Mouse (Mus musculus) spleen, embryonic (tissue): ENCODE measurements around the gene Ice1.

Source experiments
- CTCF ChIA-PET: fragments of 350-600 bp; sonication (Branson Sonifier 250); formaldehyde crosslinking; loops from one replicate; lab custom pipeline; 2022; lab: Charles Lee

The Ice1 gene

DNA sequence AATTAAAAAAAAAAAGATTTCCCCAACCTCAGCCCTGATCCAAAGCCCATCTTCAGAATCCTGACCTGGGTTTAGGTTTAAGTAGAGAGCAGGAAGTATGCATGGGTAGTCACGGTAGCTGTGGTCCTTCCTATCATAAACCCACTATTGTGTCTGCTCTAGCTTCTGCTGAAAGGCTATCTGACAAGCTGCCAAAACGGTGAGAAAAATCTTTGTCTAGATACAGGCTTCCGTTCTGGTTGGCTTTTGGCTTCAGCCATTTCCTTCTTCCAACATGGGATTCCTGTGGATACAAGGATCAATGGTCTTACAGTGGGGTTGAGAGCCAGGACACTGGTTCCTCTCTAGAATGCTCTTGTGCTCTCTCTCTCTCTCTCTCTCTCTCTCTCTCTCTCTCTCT lies 2.2 kb upstream of the Ice1 start:
- CTCF ChIA-PET = interaction anchor here (0.5 kb wide), 1 partner anchor 16 kb away, joined by 3 read pairs; no protein-coding TSS in a partner anchor

DNA sequence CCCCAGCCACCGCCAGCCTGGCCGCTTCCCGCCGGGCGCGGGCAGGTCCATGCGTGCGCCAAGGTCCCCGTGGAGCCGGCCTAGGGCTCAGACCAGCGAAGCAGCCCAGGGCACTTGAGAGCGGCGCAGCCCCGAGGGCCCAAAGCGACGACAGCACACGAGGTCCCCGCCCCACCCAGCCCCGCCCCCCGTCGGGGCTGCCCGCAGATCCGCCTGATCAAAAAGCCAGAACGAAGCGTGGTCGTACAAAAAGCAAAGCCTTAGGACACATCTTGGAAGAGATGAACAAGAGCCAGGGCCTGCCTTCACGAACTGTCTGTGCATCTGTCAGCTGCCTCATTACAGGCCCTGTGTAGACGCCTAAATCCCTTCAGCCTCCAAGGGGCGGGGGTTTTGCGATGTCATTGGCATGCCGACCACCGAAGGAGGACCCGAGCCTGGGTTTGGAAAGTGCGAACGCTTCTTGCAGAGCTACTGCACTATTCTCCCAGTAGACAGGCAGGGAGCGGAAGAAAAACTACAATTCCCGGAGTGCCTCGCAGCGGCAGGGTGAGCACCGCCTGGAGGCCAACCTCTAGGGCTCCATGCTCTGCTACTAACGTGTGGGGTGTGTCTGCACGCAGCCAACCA lies 343 bp upstream of the Ice1 start:
- CTCF ChIA-PET = interaction anchor here (1.0 kb wide), 1 partner anchor 1013 kb away, joined by 5 read pairs; no protein-coding TSS in a partner anchor

DNA sequence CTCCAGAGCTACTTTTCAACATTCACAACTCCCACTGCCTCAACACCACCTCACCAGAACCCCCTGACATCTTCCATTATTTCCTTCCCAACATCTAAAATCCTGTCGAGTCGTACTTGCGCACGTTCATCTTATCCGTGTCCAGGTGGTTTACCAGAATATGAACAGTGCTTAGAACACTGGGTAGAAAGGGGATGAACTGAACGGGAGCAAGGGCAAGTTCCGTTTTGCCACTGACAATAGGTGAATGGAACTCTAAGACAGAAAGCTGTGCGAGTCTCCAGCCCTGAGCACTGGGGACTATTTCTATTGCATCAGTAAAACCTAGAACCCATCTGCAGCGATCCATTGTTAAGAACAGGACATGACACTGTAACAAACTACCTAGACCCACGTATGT lies 728 bp downstream of the Ice1 start:
- CTCF ChIA-PET = no interaction called here

DNA sequence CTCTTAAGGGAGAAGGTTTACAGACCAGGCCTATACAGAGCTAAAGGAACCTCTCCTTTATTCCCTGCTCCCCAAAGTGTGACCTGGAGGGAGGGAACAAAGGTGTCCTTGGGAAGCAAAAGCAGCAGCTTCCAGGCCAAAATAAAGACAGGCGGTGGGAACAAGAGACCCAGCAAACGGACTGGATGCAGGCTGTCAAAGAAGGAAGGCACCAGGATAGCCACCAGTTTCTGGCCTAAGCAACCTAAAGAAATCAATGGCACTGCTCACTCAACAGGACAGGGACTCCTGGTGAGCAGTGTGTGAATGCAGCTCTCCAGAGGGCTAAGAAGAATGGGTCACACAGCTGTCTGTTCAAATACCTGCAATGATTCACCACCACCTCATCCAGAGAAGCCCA lies 1.8 kb downstream of the Ice1 start:
- CTCF ChIA-PET = no interaction called here

DNA sequence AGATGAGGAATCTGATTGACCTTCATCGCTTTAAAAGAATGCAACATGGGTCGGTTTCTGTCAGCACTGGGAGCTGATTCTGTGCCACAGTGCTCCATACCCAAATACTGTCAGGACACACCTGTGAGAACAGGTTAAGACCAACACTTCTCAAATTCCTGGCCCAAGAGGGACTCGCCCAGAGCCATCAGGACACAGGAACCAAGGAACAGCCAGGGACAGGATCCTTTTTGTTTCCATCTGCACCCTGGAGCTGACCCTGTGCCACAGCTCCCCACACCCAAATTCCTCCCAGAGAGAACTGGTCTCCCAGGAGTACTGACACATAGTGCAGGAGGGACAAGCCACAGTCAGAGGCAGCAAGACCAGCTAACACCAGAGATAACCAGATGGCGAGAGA lies 11.0 kb downstream of the Ice1 start:
- CTCF ChIA-PET = interaction anchor here (0.8 kb wide), 1 partner anchor 13 kb away, joined by 3 read pairs; no protein-coding TSS in a partner anchor

DNA sequence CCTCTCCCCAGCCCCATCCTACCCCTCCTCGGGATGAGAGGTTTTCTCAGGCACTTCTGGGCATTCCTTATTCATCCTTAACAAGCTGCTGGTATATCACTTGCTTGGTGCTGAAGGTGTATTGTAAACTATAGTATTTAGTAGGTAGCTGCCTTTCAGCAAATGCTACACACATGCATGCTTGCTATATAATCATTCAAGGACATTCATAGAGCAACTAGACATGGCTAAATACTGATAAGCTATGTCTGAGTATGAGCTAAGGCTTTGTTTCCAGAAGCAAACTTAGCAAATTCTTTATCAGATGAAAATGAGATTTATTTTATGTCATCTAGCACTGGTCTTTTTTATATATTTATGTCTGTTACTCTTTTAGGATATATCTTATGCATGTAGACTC lies 11.8 kb downstream of the Ice1 start:
- CTCF ChIA-PET = interaction anchor here (0.8 kb wide), 1 partner anchor 12 kb away, joined by 3 read pairs; no protein-coding TSS in a partner anchor

DNA sequence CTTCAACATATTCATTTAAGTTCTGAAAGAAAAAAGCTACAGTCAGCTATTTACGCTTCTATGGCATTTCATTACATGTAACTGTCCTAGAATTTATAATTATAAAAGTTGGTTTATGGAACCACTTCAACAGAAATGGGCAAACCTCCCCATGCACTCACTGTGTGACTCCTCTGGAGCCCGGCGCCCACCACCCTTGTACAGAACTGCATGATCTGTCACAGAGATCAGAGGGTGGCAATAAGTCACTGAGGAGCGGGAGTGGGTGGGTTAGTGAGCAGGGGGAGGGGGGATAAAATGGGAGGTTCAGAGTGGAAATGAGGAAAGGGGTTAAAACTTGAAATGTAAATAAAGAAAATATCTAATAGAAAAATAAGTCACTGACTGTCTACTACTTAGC lies 13.0 kb downstream of the Ice1 start:
- CTCF ChIA-PET = no interaction called here

DNA sequence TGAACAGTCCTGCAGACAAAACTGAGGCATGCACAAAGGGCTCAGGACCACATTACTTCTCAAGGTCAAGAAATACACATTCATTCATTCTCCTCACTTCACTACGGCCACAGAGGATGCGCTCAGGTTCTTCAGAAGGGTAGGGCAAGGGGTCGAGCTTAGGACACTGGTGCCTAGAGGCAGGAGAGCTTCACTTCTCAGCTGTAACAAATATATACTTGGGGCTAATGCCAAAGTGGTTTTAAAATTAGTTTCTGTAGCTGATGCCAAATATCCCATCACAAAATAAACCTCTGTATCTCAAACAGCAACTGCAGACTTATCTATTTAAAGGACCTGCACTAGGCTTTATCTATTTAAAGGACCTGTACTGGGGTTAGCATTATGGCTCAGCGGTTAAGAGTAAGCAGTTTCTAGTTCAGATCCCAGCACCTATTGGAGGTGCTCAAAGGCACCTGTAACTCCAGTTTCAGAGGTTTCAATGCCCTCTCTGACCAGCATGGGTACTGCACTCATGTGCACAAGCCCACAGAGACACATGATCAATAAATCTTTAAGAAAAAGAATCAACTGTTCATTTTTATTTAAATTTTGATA lies 14.9 kb downstream of the Ice1 start:
- CTCF ChIA-PET = no interaction called here

DNA sequence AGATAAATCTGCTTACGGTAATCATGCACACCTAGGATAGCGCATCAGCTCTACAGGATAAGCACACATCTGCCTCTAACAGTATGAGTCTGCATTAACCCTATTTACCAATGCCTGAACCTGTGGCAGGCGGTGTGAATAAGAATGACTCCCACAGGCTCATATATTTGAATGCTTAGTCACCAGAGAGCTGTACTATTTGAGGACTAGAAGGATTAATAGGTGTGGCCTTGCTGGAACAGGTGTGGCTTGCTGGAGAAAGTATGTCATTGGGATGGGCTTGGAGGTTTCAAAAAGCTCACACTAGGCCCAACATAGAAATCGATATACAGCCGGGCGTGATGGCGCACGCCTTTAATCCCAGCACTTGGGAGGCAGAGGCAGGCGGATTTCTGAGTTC lies 15.9 kb downstream of the Ice1 start:
- CTCF ChIA-PET = no interaction called here

DNA sequence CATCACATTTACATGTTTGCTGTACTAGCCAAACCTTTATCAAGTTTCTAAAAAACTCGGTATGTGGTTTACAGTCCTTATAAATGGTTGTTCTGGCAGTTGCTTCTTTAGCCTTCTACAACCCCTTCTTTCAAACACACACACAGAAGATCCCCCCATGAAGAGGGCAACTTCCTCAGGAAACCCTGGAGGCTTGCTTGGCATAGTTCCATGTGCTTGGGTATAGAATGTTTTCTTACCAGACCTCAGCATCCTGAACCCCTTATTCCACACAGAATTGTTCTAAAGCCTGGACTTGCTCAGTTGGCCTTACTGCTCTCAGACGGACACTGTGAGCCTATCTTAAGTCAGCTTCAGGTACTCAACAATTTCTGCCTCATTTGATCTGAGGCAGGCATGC lies 24.6 kb downstream of the Ice1 start:
- CTCF ChIA-PET = no interaction called here

DNA sequence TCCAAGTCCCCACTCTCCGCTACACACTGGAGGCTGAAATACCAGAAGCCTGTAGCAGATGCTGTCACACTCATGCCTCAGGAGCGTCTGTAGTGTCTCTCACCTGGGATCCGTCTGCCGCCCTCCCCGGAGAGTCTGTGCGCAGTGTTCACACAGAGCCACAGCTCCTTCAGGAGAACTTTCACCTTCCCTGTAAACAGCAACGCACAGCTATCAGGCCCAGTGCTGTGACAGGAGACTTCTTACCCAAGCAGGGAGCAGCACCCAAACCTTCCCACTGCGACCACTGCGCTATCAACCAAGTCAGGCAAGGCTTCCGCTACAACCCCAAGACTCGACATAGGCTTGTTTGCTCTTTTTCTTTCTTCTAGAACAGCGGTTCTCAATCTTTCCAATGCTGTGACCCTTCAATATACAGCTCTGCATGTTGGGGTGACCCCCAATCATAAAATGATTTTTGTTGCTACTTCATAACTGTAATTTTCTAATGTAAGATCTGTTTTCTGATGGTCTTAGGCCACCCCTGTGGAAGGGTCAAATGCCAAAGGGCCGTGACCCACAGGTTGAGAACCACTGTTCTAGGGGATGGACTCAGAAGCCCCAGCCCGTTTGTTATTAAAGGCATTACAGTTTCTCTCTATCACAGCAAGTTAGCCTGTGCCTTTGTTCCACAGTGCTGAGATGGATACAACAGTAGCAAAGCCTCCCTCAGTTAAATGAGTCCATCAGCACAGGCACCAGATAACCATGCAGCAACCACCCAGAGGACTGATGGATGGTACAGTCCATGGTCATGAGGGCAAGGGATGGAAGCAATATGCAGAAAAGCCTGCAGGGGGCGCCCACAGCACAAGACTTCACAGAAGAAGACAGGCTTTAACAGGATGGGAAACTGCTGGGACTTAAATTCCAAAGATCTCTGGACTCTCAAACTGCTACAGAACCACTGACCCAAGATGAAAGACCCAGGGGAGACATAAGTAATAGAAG lies 26.7 kb downstream of the Ice1 start:
- CTCF ChIA-PET = interaction anchor here (0.7 kb wide), 1 partner anchor 59 kb away, joined by 3 read pairs; no protein-coding TSS in a partner anchor

DNA sequence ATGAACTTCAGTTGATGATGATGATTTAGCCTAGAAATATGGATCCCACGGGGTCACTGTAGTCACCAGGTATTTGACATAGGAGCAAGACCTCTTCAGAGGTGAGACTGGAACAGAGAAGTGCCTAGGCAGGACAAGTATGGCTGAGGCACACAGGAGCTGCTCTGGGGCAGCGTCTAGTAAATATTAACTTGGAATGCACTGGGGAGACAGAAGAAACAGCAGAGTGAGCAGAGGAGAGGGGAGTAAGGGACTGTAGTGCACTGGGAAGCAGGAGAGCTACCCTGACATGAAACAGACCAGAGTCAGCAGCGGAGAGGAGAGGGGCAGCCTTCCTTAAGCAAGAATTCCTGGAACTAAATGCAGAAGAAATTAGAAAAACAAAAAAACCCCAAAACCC lies 27.8 kb downstream of the Ice1 start:
- CTCF ChIA-PET = no interaction called here

DNA sequence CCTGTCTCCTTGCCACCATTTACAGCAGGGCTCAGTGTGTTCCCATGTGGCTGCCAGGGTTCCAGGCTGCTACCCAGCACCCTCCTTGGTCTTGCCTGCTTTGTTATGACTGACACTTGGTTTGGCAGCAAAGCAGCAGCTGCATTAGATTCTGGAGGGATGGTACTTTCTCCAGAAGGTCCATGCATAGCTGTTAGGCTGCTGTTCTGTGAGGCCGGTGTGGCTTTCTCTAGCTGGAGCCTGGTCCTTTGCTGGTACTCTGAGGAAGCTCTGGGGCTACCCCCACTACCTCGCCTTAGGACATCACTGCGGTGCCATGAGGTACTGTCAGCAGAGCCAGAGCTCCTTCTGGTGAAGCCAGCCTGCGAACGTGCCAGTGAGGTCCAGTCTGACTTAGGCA lies 32.1 kb downstream of the Ice1 start:
- CTCF ChIA-PET = no interaction called here

DNA sequence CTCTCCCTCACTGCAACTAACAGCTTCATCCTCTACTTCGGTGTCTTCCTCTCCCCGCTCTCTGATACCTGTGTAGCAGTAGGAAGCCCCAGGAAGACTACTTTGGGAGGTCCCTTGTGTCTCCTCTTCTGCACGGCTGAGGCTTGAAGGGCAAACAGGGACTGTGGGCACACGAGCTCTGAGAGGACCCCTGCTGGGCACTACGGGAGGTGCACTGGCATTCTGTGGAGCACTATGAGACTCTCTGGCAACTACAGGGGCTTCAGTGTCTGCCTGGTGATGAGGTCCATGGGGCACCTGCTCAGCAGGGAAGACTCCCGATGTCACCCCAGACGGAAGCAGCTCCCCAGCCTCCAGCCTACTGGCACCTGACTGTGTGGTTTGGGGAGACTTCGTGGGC lies 32.7 kb downstream of the Ice1 start:
- CTCF ChIA-PET = no interaction called here

DNA sequence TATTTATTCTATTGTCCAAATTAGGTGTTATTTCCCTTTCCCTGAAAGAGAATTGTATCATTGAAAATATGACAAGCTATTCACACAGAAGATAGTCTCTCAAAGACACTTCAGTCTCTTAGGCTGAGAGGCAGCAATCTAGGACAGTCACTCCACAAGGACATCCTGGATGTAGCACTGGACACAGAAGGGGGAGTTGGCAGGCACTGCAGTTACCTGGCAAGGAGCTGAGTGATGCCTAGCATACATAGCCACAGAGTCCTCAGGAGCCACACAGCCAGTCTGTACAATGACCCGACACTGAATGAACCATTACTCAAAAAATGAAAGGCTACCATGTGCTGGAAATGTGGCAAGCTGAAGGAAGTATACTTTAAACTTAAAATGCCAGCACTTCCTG lies 35.9 kb downstream of the Ice1 start:
- CTCF ChIA-PET = no interaction called here

DNA sequence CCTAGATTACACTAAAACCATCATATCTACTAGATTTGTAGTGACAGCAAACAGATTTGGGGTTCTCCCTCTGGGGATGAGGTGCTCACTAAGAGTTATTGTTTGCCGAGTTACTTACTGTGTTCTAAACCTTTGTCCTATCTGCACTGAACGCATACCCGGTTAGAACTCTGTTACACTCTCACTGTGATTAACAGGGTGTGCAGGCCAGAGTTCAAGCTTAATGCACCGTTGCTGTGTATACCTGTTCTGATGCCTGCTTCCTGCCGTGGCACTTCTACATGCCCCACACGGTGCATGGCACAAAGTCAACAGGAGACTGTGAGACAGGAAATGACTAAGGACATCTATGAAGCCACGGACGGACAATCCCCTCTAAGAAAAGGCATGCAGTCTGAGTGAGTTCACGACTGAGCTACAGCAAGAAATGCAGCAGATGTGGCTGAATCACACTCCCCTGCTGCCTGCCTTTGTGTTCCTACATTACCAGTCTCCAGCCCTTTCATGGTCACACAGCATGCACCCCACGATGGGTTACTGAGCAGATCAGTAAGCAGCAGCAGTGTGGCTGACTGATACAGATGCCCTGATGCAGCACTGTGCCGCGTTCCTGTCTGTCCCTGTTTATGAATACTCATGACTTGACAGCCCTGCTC lies 37.3 kb downstream of the Ice1 start:
- CTCF ChIA-PET = no interaction called here

DNA sequence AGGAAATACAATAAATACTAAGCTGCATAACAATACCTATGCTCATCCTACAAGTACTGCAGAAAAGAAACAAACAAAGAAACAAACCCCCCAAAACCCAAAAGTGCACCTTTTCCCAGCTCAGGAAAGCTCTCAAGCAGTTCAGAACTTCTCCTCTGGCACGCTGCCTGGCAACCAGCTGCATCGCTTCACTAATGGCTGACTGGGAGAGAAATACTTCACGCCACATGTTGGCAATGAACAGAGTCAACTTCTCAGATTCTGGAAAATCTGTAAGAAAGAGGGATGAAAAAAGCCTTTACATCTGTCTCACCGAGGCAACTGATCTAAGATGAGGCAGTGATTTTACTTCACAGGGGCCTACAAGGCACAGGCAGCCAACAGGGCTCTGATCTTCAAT lies 38.5 kb downstream of the Ice1 start:
- CTCF ChIA-PET = no interaction called here

DNA sequence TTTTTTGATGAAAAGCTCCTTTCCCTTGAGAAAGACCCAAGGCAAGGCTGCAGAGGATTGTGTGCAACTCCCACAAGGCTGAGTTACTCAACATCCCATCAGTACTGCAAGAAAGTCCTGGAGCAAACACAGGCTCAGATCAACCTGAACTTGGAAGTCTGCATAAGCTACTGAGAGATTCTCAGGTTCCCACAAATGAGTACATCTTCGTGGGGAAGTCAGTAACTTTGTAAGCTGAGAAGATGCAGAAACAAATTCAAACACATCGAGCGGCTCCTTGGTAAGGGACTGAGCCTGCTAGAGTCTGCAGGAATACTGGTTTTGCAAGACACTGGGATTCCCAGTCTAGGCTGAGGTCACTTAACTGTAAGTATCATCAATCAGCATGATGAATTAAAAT lies 40.5 kb downstream of the Ice1 start:
- CTCF ChIA-PET = no interaction called here

DNA sequence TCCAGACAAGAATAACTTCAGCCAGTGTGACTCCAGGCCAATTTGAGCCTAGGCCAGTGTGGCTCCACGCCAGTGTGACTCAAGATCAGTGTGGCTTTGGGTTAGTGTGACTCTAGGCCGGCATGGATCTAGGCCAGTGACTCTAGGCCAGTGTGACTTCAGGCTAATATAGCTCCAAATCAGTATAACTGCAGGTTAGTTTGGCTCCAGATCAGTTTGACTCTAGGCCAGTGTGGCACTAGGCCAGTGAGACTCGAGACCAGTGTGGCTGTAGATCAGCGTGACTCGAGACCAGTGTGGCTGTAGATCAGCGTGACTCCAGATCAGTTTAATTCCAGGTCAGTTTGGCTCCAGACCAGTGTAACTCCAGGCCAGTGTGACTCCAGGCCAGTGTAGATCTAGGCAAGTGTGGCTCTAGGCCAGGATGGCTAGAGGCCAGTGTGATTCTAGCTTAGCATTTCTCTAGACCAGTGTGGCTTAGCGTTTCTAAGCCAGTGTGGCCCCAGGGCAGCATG lies 47.1 kb downstream of the Ice1 start:
- CTCF ChIA-PET = no interaction called here

DNA sequence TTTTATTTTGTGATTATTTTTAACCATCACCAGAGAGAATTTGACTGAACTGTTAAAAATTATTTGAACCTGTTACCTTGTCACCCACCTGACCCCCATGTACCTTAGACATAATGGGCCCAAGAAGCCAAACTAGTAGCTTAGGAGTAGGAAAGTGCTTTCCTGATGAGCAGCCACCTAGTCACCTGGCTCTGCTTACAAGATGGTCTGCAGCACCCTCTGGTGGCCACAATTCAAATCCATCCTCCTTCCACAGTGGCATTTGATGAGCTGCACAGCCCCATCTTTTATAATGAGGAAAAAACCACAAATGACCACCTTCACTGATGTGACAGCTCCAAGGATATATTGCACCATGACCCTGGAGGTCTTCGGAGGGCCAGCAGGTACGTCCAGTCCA lies 50.5 kb downstream of the Ice1 start:
- CTCF ChIA-PET = no interaction called here

DNA sequence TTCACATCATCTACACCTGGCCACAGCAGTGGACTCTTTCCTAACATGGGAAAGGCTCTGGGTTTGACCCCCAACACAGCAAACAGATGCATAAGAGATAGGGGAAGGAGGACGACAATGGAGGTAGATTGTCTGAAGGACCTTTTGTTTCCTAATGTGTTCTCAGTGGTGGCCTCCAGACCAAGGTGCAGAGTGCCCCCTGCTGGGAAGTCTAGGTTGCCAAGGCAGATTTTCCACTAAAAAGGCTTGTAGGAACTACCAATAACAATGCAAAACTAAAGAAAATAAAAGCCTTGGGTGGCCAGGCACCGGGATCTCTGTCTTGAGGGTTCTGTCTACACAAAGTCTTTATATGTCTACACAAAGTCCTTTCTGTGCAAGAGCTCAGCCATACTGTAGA lies 54.9 kb downstream of the Ice1 start:
- CTCF ChIA-PET = no interaction called here

DNA sequence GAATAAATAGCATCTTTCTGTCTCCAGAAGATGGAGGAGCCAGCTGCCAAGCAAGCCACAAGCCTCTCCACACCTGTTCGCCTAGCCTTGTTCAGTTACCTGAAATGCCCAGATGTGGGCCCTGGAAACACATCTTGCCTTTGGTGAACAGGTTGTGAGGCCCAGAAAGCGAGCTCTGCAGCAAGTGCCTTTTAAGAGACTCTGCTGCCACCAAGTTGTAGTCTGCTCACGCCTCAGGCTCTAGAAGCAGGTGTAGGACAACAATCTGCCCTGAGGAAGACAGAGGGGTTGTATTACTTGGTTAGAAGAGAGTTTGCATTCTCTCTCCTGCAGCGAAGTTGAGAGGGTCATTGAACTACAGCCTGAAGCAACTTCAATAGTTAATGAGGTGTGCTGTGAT lies 55.9 kb downstream of the Ice1 start:
- CTCF ChIA-PET = no interaction called here
